Mouse (Mus musculus) heart, embryonic 12.5 days (tissue): ENCODE data around the gene Mgat5. TPM values are rescaled to one million over a fixed set of nuclear protein-coding genes. Genes with fewer than 3 reads are reported as not detected.
A peak's percentile ranks its signal among the peaks of the same experiment; 100 is the strongest.

Experiments
- ATAC-seq: fragments of 200-750 bp; cut with Nextera tagmentation; 2 replicates; pipeline ENCODE4 v1.8.0; 2017; ENCODE audit warnings: moderate TSS enrichment, moderate library complexity; ENCODE audit not compliant: insufficient number of reproducible peaks, low FRiP score
- H3K27ac ChIP-seq: fragments of 300-500 bp; sonication (generic); 2 replicates; pipeline ENCODE4 v1.5.1; 2016; ENCODE audit warnings: mild to moderate bottlenecking, moderate library complexity; ENCODE audit not compliant: poor library complexity, severe bottlenecking
- H3K27me3 ChIP-seq: fragments of 300-500 bp; sonication (generic); replicated peaks from 2 replicates; pipeline ENCODE4 v1.6.1; 2016; ENCODE audit warnings: mild to moderate bottlenecking, moderate library complexity
- H3K36me3 ChIP-seq: fragments of 300-500 bp; sonication (generic); 2 replicates; pipeline ENCODE4 v1.6.1; 2016; ENCODE audit warnings: mild to moderate bottlenecking, moderate library complexity
- H3K4me1 ChIP-seq: fragments of 300-500 bp; sonication (generic); replicated peaks from 2 replicates; pipeline ENCODE4 v1.6.1; 2016; ENCODE audit warnings: mild to moderate bottlenecking
- H3K4me2 ChIP-seq: fragments of 300-500 bp; sonication (generic); 2 replicates; pipeline ENCODE4 v1.6.1; 2016; ENCODE audit warnings: mild to moderate bottlenecking, moderate library complexity
- H3K4me3 ChIP-seq: fragments of 300-500 bp; sonication (generic); 2 replicates; pipeline ENCODE4 v1.5.1; 2016; ENCODE audit warnings: mild to moderate bottlenecking
- H3K9ac ChIP-seq: fragments of 300-500 bp; sonication (generic); 2 replicates; pipeline ENCODE4 v1.6.1; 2016; ENCODE audit warnings: mild to moderate bottlenecking, moderate library complexity
- H3K9me3 ChIP-seq: fragments of 300-500 bp; sonication (generic); replicated peaks from 2 replicates; pipeline ENCODE4 v1.6.1; 2016; ENCODE audit warnings: mild to moderate bottlenecking, moderate library complexity
- WGBS: fragments of 180-500 bp; shearing (Covaris S2); methylation state at CpG from one replicate; pipeline ENCODE4 v1.1.7; 2016; 5-methylcytosine and 5-hydroxymethylcytosine counted together
- polyA plus RNA-seq: library from polyadenylated mRNA; unstranded; fragments of >200 nt; fragmentation: Nextera tagmentation; extraction: Ambion mirVana; gene quantifications from 2 replicates; pipeline ENCODE4 v1.2.1, GENCODE M21; 2016

Gene Mgat5
- polyA plus RNA-seq, 1 experiment from 2014 or later: 4.3 TPM

DNA sequence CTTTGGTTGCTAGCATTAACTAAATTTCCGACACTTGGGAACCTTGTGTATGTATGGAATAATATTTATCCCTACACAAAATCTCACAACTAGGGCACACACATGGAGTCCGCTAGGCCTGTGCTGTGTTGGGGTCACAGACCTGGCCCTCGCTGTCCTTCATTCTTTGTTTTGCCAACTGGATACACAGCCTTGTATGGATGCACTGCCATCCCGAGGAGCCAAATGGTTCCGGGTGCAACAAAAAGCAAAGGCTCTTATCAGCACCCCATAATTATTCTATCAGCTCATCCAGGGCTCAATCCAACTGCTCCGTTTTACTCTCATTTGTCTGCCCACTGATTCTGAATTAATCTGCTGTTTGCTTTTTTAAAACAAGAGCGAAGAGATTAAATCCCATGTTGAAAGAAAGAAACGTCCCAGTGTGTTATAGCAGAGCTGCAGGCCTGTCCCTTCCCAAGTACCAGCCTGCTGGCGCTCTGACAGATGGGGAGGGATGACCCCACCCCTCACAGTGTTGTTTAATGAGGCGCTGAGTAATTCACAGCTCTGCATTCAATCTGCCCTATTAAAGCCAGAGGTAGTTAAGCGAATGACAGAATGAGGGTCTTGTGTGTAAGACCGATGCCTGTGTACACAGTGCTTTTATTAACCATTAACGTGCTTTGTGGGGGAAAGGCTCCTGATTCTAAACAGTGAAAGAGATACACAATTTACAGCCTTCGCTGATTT lies 326.2 kb downstream of the Mgat5 start:
- H3K4me2 ChIP-seq: no peak overlapping the region
- ATAC-seq: no peak
- 42% methylated on average over 14 of the region's 14 CpGs for WGBS

DNA sequence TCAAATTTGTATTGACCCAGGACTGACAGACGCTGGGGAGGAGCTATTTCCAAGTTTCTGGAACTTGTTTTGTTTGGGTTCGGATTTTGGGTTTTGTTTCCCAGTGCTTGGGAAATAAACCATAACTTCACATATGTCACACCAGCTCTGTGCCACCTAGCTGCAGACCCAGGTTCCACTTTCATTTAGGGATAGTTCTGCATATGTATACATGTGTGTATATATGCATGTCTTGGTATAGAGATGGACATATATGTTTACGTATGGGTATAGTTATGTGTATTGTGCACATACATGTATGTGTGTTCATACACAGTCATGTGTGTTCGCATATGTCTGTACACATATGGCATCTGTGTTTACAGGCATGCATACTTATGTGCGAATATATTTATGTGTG lies 326.9 kb downstream of the Mgat5 start:
- Histone ChIP-seq H3K4me2 (no peak overlapping the region), H3K9me3 (no peaks in the 10 kb centered on the region), H3K27ac (no peak overlapping the region), H3K27me3 (no peaks in the 10 kb centered on the region), H3K36me3 (no peaks in the 10 kb centered on the region), H3K9ac (no peak overlapping the region), H3K4me1 (peaks cover 6% of the 10 kb centered on the region; the same call in 1 of the 2 replicates), H3K4me3 (no peak overlapping the region)
- WGBS: 73% methylated on average over 5 of the region's 5 CpGs
- ATAC-seq: no peak

More for the DNA sequence above, 326.2 kb downstream of the Mgat5 start:
- no peaks in the 10 kb centered on the region for H3K36me3 ChIP-seq
- peaks cover 3% of the 10 kb centered on the region; the same call in 1 of the 2 replicates for H3K4me1 ChIP-seq
- no peaks in the 10 kb centered on the region for H3K9me3 ChIP-seq
- H3K9ac ChIP-seq: no peak overlapping the region
- no peaks in the 10 kb centered on the region for H3K27me3 ChIP-seq
- no peak overlapping the region for H3K27ac ChIP-seq
- H3K4me3 ChIP-seq: no peak overlapping the region

DNA sequence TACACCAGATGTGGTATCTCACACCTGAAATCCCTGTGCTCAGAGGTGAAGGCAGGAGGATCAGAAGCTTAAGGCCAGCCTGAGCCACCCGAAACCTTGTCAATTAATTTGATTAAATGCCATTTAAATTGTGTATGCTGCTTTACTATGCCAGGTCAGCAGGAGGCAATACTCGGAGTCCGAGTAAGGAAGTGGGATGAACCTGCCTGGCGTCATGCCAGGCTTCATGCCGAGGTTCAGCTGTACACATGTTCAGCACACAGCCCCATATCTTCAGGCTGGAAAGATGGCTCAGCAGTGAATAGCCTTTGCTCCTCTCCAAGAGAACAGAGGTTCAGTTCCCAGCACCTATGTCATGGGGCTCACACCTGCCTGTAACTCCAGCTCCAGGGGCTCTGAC lies 331.6 kb downstream of the Mgat5 start:
- no peaks in the 10 kb centered on the region for H3K9me3 ChIP-seq
- no peak overlapping the region for H3K4me3 ChIP-seq

DNA sequence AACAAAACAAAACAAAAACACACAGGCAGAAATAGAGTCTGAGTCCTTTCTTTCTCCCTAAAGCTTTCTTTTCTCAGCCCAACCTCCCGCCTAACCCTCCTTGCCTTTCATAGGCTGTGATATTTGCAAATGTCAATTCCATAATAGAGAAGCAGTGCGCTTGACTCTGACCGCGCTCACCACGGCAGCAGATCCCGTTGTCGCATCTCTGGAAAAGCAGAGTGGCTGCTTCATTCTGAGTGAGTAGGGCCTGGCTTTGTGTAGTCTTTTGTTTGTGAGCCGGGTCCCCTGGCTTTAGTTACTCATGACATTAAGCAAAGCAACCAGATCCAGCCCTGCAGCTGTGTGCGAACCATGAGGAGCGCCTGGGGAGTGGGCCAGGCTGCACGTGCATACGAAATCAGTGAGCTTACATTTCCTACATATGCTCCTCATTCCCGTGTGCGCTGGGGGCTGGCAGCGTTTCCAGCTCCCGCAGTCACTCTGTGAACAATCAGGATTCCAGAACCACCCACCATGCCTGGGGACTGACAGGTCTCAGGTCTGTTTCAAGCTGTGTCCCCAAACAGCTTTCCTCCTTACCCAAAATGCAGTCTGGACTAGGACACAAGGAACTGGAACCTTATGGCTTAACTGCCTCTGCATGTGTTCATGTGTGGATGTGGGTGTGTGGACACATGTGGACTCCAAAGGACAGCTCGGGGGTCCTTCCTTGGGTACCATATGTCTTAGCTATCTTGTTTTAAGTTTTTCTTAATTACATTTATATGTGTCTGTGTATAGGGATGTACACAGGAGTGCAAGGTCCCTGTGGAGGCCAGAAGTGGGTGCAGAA lies 332.6 kb downstream of the Mgat5 start:
- no peak for ATAC-seq
- peaks cover 14% of the 10 kb centered on the region; the same call in 1 of the 2 replicates for H3K4me1 ChIP-seq
- H3K36me3 ChIP-seq: no peaks in the 10 kb centered on the region
- no peaks in the 10 kb centered on the region for H3K27me3 ChIP-seq
- no peaks in the 10 kb centered on the region for H3K9me3 ChIP-seq
- peak overlapping the region; percentile 23 for H3K4me2 ChIP-seq
- H3K9ac ChIP-seq: no peak overlapping the region
- no peak overlapping the region for H3K27ac ChIP-seq
- H3K4me3 ChIP-seq: no peak overlapping the region
- 40% methylated on average over 17 of the region's 17 CpGs for WGBS

More for the DNA sequence above, 331.6 kb downstream of the Mgat5 start:
- Histone ChIP-seq H3K9ac (no peak overlapping the region), H3K4me2 (no peak overlapping the region), H3K4me1 (peaks cover 14% of the 10 kb centered on the region; the same call in 1 of the 2 replicates), H3K36me3 (no peaks in the 10 kb centered on the region), H3K27me3 (no peaks in the 10 kb centered on the region), H3K27ac (no peak overlapping the region)
- no peak for ATAC-seq
- WGBS: 51% methylated on average over 5 of the region's 5 CpGs
